Mouse (Mus musculus): Measurements from ENCODE around the gene Ly75.

- TF ChIP-seq CTCF (IDR thresholded peaks at IDR 0.05) (no peak), POLR2A (IDR thresholded peaks at IDR 0.05; ENCODE audit: insufficient read depth, low read depth, low read length) (no peak)
These were observed 100.5 kb downstream of the Ly75 start for GRCm38 (mm10) chr2:60282625-60283024.

Data from heart, adult 2 months (tissue).